Mouse (Mus musculus) cortical plate, adult 2 months (tissue): ENCODE data around the gene Golga5.

Experiments
- CTCF ChIP-seq: fragments of 200-500 bp; IDR thresholded peaks from 2 replicates; pipeline ENCODE4 v1.5.1; 2011; ENCODE audit warnings: mild to moderate bottlenecking, control low read depth, low read length; ENCODE audit not compliant: insufficient read depth; ENCODE audit errors: extremely low read depth
- POLR2A ChIP-seq: fragments of 200-500 bp; IDR thresholded peaks from 2 replicates; pipeline ENCODE4 v1.6.1; 2011; ENCODE audit warnings: mild to moderate bottlenecking, low read length, control low read depth; ENCODE audit not compliant: insufficient read depth; ENCODE audit errors: extremely low read depth

GRCm38 (mm10) chr12:102425048-102425578 lies 43.8 kb upstream of the Golga5 start:
- TF ChIP-seq CTCF: no peak
- no peak for TF ChIP-seq POLR2A
